Mouse (Mus musculus) cerebellum, postnatal 10 days (tissue): Measurements from ENCODE around the gene AC109138.7.

Source experiments
- DNase-seq, 2 experiments: peaks; one replicate each; pipeline ENCODE4 v3.0.0; 2021; ENCODE audit warnings: mixed read lengths in 2 of 2

The AC109138.7 gene

DNA sequence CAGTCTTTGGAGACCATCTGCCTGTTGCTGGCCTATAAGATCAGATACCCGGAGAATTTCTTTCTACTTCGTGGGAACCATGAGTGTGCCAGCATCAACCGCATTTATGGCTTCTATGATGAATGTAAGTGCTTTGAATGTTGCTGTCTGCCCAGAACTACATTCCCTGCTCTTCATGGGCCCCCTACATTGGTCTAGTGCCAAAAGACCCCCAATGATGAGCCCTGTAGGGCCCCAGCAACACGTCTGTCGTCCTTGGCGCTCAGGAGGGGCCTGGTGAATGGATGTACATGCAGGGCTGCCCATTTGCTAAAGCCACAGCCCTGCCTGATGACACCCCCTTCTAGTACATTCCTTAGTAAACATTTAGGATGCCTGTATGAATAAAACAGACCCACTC, 21.0 kb upstream of the AC109138.7 start:
- peak in 1 of 2 experiments; percentile 44 for DNase-seq

DNA sequence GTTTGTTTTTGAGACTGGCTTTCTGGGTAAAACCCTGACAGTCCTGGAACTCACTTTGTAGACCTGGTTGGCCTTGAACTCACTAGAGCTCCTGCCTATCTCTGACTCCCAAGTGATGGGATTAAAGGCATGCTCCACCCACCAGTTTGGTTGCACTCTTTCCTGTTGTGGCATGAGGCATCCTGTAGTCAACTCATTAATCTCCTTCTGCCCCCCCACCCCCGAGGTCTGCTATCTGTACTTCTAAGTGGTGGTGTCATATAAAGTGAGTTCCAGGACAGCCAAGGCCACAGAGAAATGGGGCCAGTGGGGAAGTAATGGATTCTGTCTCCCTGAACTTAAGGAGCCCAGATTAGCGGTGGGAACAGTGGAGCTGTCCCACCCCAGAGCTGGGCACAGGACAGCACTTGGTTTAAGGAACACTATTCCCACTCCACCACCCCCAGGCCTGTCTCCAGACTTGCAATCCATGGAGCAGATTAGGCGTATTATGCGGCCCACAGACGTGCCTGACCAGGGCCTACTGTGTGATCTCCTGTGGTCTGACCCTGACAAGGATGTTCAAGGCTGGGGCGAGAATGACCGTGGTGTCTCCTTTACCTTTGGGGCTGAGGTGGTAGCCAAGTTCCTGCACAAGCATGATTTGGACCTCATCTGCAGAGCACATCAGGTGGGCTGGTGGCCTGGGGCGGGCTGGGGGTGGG, 20.0 kb upstream of the AC109138.7 start:
- peak in 1 of 2 experiments; percentile 47 for DNase-seq

DNA sequence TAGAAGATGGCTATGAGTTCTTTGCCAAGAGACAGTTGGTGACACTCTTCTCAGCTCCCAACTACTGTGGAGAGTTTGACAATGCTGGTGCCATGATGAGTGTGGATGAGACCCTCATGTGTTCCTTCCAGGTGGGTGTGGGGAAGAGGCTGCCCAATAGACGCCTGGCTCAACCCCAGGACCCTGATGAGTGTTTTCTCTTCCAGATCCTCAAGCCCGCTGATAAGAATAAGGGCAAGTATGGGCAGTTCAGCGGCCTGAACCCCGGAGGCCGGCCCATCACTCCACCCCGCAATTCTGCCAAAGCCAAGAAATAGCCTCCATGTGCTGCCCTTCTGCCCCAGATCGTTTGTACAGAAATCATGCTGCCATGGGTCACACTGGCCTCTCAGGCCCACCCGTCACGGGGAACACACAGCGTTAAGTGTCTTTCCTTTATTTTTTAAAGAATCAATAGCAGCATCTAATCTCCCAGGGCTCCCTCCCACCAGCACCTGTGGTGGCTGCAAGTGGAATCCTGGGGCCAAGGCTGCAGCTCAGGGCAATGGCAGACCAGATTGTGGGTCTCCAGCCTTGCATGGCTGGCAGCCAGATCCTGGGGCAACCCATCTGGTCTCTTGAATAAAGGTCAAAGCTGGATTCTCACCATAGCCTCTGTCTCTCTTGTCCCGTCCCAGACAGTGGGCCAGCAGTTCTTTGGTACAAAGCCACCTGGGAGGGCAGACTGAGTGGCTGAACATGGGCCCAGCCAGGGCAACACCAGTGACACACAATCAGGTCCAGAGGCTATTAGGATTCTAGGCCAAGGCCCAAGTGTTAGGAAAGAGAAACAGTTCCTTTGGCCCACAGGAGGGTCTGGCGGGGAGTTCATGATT, 19.1 kb upstream of the AC109138.7 start:
- DNase-seq = peak; percentile 98

DNA sequence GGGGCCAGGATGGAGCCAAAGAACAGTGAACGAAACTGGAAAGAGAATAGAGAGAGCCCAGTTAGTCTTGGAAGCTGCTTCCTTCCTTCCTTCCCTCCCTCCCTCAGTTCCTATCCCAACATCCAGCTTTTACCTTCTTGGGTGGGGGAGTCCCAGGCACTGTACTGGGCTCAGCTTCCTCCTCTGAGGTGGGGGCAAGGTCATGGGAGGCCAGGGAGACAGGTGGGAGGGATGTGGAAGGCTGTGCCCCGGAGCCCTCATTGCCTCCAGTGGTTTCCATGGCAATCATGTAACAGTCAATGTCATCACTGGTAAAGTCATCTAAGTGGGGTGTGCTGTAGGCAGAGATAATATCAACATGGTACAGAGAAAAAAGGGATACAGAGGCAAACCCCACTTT, 18.1 kb upstream of the AC109138.7 start:
- DNase-seq = no peak

DNA sequence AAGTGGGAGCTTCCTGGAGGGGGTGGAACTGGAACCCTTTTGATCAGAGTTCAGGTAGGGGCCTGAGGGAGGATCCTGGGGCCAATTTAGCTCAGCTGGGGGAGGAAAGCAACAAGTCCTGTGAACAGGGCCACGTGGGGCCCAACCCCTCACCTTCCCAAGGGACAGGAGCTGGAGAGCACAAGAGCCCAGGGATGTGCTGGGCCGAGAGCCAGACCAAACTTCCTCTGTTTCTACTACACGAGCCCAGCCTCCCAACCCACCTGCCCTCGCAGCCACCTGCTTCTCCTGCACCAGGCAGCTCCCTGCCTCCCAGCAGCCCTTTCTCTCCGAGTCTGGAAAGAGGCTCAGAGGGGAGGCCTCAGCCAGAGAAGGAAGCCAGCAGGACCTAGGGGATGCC, 17.6 kb upstream of the AC109138.7 start:
- peak in 1 of 2 experiments; percentile 47 for DNase-seq

DNA sequence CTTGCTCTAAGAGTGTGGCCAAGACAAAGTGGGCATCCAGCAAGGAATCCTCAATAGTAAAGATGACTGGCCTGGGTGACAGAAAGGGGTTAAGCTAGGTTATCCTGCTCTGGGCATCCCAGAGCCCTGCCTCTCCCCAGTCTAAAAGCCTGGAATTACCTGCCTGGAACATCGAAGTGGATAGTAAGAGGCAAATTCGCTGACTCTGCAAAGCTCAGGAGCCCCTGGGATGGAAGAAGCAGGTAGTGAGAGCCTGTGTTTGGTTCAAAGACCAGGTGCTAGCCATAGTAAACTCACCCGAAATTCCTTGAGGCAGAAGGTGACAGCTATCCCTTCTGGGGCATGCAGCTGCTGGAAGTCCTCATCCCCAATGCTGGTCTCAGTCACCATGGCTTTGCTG, 17.0 kb upstream of the AC109138.7 start:
- no peak for DNase-seq

DNA sequence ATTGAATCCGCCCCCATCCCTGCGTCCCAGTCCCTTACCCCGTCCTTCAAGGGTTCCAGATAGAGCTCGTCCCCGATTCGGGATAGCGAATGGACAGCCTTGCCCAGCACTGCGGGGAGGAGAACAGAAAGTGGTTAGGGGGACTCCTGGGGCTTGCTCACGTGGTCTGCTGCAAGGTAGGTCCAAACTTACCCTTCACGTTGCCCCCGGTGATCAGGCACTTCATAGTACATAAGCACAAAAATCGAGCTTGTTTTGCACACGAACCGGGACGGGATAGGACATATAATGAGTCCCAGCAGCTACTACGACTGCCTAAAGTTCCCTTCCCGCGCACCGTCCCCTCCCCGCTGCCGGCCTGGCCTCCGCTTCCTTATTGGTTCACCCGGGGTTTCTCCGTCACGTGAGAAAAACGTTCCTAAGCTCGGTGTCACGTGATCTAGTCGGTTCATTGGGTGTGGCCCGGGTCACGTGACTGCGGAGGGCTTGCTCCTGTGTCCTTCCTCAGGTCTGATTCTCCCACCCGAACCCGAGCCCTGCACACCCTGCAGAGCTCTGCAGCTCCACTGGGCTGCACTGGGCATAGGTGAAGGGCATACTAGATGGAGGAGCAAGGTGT, 12.8 kb upstream of the AC109138.7 start, which contains the start of gene Rad9a:
Gene Rad9a, minus strand, starts transcription at position 372 of the 619 bp plus-strand sequence.
- DNase-seq = peak; percentile 98 to 99

DNA sequence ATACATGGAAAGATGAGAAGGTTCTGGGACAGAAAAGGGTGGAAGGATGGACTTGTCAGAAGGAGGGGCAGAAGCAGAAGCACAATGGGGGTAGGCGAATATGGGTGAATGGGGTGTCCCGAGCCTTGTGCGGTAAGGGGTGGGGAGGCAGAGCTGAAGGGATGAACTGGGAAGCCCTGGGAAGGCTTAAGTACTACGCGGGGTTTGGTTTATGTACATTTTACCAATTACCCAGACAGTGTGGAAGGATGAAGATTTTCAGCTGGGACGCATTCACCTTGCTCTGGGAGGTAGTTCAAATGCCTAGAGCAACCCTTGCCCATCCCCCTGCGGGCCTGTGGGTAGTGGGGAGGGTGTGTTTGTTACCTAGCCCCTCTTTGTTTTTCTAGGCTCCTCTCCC, 12.0 kb upstream of the AC109138.7 start:
- no peak for DNase-seq

DNA sequence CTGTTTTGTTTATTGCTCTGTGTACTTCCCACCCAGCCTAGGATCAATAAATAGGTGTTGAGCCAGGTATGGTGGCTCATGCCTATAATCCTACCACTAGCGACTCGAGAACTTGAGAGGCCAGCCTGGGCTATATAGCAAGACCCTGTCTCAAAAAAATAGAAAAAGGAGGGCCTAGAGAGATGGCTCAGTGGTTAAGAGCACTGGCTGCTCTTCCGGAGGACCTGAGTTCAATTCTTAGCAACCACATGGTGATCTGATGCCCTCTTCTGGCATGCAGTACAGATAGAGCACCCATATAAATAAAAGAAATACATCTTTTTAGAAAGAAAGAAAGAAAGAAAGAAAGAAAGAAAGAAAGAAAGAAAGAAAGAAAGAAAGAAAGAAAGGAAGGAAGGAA, 11.0 kb upstream of the AC109138.7 start:
- no peak for DNase-seq

DNA sequence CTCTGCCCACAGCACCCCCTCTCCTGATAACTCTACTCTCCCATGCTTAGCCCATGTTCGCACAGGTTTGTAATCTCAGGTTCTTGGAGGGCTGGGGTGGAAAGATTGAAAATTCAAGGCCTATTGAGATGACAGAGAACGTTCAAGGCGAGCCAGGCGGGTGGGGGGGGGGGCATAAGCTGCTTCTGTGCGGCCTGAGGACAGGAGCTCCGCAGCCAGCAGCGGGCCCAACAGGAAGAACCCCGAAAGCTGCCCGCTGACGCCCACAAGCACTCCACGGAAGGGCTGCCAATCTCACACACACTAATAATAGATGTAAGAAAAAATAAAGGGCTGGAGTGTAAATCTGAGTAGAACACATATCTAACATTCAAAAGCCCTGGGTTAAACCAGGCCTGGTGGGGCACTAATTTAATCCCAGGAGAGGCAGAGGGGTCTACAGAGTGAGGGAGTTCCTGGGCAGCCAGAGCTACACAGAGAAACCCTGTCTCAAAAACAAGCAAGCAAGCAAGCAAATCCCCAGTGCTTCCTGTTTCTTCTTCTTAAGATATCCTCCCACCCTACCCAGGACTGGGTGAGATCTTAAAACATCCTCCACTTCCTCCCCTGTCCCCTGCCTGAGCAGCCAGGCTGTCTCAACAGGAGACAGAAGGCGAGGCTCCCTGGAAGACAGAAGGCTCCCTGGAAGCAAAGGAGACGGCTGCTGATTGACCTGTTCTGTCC, 10.4 kb upstream of the AC109138.7 start:
- no peak for DNase-seq

DNA sequence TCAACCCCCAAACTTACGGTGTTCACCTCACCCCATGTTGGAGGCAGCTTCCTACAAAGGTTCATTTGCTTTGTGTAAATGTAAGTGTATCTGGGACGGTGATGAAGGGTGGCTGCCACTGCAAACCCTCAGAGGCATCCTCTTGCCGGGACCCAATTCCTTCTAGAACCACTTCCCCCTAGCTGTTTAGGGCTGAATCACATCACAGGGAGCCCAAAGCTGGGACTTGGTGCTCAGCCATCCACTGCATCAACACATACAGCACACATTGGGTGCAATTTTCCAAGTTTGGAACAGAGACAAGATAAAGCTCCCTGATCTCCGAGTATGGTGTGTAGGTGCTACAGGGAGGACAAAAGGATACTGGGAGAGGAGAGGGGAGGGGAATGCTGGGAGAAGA, 9.3 kb upstream of the AC109138.7 start:
- DNase-seq = no peak

DNA sequence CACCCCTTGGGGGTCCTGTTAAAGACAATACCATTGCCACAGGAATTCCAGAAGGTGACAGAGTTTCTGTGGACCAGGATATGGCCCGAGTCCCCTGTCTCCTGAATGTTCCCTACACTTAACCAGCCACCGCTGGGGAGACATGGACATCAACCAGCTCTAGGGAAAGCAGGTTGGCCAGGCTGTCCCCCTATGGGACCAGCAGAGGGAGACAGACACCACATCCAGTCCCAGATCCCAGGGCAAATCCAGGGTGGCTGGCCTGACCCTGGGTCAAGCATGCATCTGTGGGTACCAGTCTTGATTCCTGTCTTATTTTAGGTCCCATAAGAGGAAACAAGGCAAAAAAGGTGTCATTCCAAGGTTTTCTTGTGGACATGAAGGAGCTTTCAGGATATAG, 7.2 kb upstream of the AC109138.7 start:
- DNase-seq = peak; percentile 83

DNA sequence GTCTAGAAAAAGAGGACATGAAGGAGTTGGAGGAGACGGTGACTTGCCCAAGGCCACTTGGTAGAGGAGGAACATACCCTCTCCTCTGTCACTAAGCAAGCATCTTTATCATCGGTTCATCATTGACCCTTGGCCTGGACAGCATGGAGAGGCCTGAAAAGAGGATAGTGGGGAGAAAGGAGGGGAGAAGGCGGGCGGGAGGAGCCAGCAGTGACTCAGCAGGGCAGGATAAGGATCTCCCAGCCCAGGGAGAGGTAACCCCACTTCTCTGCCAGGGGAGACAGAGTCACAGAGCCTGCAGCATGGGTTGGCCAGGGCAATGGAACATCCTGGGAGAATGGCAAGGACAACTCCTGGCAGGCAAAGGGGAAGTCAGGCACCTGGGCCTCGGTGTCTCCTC, 5.6 kb upstream of the AC109138.7 start:
- DNase-seq = no peak

DNA sequence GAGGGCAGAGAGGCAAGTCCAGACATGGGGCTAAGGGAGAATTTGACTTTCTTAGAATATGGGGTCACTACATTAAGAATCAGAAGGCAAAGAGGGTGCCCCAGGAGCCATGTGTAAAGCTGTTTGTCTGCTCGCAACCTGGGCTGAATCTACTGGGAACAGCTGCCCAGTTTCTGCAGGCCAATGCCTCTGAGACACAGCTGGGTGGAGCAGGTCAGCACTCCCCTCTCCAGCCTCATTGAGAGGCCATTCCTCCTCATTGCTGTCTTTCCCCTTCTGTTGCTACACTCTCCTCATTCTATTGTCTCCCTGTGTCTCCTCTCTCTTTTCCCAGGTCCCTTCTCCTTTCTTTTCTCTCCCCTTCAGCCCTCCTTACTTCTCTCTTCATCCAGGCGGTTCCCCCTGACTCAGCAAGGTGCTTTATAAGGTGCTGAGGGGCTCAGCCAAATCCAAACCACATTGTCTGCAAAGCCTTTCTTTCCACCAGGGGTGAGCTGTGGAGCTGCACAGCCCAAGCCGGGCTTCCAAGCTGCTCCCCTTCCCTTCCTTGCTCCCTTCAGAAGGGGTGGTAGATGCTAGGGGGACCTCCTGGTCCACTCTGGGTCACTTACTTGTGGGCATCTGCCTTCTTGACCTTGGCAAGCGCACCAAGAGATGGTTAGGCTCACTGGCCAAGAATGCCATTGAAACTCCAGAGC, 2.1 kb upstream of the AC109138.7 start:
- DNase-seq = no peak

DNA sequence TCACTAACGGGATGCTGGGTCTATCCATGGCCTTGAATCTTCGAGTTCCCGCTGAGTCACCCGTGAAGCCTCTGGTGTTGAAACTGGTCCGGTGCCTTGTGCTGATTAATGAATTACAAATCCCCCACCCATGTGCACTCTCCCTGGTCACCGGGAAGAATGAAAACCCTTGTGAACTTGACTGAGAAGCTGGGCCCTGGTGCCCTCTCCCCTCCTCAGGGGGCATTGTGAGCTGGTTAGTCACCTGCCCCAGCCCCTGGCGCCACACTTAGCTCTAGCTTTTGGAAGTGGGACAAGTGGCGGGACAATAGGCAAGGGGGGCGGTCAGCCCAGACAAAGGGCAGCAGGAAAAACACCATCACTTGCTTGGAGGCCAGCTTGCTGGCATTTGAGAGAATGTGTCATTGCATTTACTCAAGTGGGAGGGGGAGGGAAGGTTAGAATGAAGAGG, 608 bp upstream of the AC109138.7 start:
- DNase-seq = no peak

DNA sequence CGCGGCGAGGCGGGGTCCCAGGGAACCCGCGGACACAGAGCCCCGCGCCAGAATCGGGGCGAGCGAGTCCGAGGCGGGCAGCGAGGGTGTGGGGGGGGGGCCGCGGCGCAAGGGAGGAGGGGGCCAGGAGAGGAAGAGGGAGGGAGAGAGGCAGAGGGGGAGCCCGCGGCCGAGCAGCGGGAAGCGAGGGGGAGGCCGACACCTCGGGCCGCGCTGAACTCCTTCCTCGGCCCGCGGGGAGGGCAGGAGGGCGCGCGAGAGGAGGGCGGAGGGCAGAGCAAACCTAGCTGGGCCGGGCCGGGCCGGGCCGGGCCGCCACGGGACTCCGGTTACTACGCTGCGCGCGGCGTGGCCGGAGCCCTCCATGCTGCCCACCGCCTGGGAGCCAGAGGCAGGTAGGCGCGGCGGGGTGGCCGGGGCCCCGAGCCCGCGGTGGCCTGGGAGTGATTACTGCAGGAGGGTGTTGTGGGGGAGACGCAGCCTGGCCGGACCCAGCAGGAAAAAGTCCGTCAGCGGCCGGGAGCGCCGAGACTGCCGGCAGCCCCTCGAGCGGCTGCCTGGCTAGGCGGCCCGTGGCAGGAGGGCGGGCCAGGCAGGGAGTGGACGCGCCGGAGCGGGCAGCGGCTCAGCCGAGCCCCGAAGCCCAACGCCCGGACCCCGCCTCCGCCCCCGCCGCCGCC, 754 bp downstream of the AC109138.7 start:
- DNase-seq = peak; percentile 34 to 44

DNA sequence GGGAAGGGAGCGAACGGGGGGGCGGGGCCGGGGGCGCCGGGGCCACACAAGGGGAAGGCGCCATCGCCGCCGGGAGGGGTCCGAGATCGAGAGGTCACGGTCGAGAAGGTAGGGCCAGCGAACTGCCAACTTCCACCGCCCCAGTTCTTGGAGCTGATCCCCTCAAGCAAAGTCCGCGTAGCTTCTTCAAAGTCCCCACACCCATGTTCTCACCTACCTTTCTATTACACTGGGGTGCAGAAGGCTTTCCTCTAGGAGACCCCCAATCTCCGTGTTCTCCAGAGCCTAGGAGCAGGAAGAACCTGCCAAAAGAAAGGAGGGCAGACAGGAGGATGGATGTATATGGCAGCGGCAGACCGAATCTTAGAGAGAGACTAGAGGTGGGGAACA, 1.3 kb downstream of the AC109138.7 start:
- DNase-seq = no peak

DNA sequence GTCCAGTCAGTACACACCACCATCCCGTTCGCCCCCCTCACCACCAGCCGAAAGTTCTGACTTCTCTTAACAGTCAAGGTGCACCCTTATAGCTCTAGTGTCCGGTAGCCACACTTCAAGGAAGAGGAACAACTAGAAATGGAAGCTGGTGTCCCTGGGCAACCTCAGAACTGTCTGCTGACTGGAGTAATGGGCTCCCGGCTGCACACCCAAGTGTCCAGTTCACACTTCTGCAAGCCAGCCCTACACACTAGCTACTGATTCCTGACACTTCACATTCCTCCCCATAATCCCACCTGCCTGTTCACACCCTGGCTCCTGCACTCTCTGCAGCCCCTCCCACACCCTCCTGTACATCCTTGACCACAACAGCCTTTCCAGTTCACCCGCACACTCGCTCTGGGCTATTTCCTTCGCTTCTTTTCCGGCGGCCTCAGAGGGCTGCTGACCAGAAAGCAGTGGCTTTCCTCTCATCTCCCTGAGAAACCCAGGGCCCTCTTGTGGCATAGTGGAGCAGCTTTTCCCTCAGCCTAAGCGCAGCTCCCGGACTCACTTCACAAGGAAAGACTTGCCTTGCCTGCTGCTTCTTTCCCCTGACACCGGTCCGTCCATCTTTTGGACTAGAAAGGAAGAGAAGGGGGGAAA, 2.0 kb downstream of the AC109138.7 start:
- DNase-seq = peak; percentile 69 to 74

DNA sequence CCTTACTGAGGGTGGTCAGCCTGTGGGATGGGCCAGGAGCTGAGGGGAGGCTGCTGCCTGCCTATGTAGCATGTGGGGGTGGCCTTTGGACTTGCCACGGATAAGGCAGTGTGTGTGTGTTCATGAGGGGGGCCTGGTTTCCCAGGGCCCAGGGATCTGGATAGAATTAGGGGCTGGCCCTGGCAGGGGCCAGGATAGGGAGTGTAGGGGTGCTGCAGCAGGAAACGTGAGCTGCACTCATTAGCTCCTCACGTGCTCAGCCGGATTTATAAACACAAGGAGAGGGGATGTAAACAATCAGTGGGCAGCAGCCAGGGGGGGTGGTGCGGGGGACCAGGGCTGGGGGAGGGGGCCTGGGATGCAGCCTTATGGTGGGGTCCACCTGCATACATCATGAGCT, 3.0 kb downstream of the AC109138.7 start:
- DNase-seq = no peak

DNA sequence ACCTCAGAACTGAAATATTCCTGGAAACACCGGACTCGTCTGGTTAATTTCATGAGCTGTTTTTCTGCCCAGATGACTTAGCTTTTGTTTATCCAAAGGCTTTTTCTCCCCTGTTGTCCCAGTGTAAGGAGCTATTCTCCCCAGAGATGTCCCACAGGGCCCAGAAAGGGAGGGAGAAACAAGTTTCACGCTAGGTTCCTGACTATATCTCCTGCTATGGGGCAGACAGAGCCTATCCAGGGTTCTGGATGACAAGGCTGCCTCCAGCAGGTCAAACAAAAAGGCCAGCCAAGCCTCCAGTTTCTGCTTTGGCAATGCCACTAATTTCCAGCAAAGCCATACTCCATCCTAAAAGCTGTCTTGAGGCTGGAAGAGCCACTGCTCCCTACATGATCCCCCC, 3.7 kb downstream of the AC109138.7 start:
- no peak for DNase-seq

DNA sequence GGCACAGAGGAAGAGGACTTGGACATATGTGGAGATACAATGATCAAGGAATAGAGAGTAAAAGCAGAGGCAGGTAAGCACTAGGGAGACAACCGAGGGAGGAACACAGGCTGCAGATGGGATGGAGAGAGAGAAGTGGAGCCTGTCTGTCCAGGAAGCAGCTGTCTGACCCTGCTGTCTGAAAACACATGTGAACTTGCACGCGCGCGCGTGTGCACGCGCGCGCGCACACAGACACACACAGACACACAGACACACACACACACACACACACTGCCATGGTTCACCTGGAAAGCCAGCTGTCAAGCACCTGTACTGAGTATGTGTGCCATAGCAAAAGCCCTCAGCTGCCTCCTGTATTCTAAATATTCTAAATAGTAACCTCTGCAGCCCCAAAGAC, 4.1 kb downstream of the AC109138.7 start:
- no peak for DNase-seq
